ENCODE assay signal across 23 mouse cellular contexts in the genomic region with DNA sequence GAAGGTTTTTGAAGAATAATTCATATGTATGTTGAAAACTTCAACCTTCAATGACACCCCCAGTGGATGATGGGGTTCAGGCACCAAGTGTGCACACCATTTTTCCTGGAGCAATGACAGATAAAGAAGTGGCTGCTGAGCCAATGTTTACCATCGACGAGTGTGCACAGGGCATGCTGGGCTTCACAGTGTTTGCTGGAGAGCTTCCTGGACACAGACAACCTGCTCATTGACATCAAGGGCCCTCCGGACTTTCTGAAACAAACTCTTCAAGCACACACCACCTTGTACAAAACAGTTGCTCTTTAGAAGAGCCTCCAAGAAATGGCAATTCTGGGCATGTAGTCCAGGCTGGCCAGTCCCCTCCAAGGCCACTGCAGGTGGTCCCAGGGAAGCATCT. TPM values are rescaled to one million over a fixed set of nuclear protein-coding genes. Genes with fewer than 3 reads are reported as not detected.
A peak's percentile ranks its signal among the peaks of the same experiment; 100 is the strongest.
DNase-seq lines count a peak whose midpoint lies in the region; ATAC-seq and TF ChIP-seq lines count a peak whose summit lies in the region.
"Had no signal": no experiment of that assay in that cellular context is flagged by ENCODE, and none has a peak within 500 bp of the region (broad histone marks: within the 10 kb centered on the region; RNA-seq: fewer than 3 reads in every experiment).

No protein-coding gene starts in this region.

- DNase-seq in limb, embryonic 11.5 days (ENCODE audit: low spot score): peak; percentile 11
- no peak for DNase-seq in limb, embryonic 10.5 days (ENCODE audit: low spot score)
- DNase-seq in lung, postnatal 0 days (ENCODE audit: low spot score): peak; percentile 27
- no peak for DNase-seq in lung, postnatal 10 days
- peak; percentile 10 to 46 for DNase-seq in lung, postnatal 4 days
- no peak for DNase-seq in lung, postnatal 14 days
- DNase-seq: adrenal gland, adult 2 months; adrenal gland, postnatal 10 days; adrenal gland, postnatal 25 days; cerebellum, adult 11 months; cerebellum, adult 18-20 months; cerebellum, adult 8-10 months; cerebellum, adult 9-11 months; cerebellum, postnatal 14 days; cerebellum, postnatal 36 days; embryo, embryonic 11 days had no signal

- H3K4me1 ChIP-seq in limb, embryonic 11.5 days (ENCODE audit: control insufficient read depth, insufficient read depth, low read length): no peaks in the 10 kb centered on the region
- H3K4me1 ChIP-seq in limb, embryonic 10.5 days: no peaks in the 10 kb centered on the region
- no peaks in the 10 kb centered on the region for H3K4me1 ChIP-seq in lung, postnatal 0 days (ENCODE audit: insufficient read depth, low read depth, low read length)
- H3K4me1 ChIP-seq: embryonic facial prominence, embryonic 13.5 days; embryonic facial prominence, embryonic 15.5 days; forebrain, embryonic 12.5 days had no signal

- H3K27ac ChIP-seq in limb, embryonic 11.5 days (replicated peaks; ENCODE audit: low read depth, low read length): no peak overlapping the region
- no peak overlapping the region for H3K27ac ChIP-seq in limb, embryonic 10.5 days
- no peak overlapping the region; the same call in 1 of the 2 replicates for H3K27ac ChIP-seq in lung, postnatal 0 days (ENCODE audit: low read length)
- H3K27ac ChIP-seq: embryonic facial prominence, embryonic 13.5 days; embryonic facial prominence, embryonic 15.5 days; forebrain, embryonic 10.5 days; forebrain, embryonic 12.5 days had no signal

- whole genome bisulfite sequencing in limb, embryonic 11.5 days: 85% methylated on average over 3 of the region's 3 CpGs
- 89% methylated on average over 3 of the region's 3 CpGs for WGBS in limb, embryonic 10.5 days
- WGBS in lung, postnatal 0 days: 23% methylated on average over 3 of the region's 3 CpGs

- no peaks in the 10 kb centered on the region for H3K9me3 ChIP-seq in limb, embryonic 11.5 days (ENCODE audit: control insufficient read depth, low read length)
- no peaks in the 10 kb centered on the region for H3K9me3 ChIP-seq in limb, embryonic 10.5 days (replicated peaks)
- H3K9me3 ChIP-seq in lung, postnatal 0 days (ENCODE audit: low read length): no peaks in the 10 kb centered on the region
- H3K9me3 ChIP-seq: embryonic facial prominence, embryonic 13.5 days; embryonic facial prominence, embryonic 15.5 days; forebrain, embryonic 10.5 days; forebrain, embryonic 12.5 days had no signal

- H3K36me3 ChIP-seq in limb, embryonic 11.5 days (ENCODE audit: control insufficient read depth, insufficient read depth, low read length): no peaks in the 10 kb centered on the region
- no peaks in the 10 kb centered on the region for H3K36me3 ChIP-seq in limb, embryonic 10.5 days
- no peaks in the 10 kb centered on the region for H3K36me3 ChIP-seq in lung, postnatal 0 days (ENCODE audit: insufficient read depth, low read length)
- H3K36me3 ChIP-seq: embryonic facial prominence, embryonic 13.5 days; embryonic facial prominence, embryonic 15.5 days; forebrain, embryonic 10.5 days; forebrain, embryonic 12.5 days had no signal

- H3K27me3 ChIP-seq in limb, embryonic 11.5 days (ENCODE audit: control insufficient read depth, insufficient read depth, low read length): peaks cover 3% of the 10 kb centered on the region; the same call in 1 of the 2 replicates
- peaks cover 47% of the 10 kb centered on the region for H3K27me3 ChIP-seq in limb, embryonic 10.5 days (ENCODE audit: low read depth, poor library complexity, severe bottlenecking)
- no peaks in the 10 kb centered on the region for H3K27me3 ChIP-seq in lung, postnatal 0 days (replicated peaks; ENCODE audit: insufficient read depth, low read length)

- no peak overlapping the region for H3K4me2 ChIP-seq in limb, embryonic 11.5 days (ENCODE audit: low read depth, severe bottlenecking)
- no peak overlapping the region for H3K4me2 ChIP-seq in lung, postnatal 0 days (replicated peaks; ENCODE audit: low read depth, low read length)
- H3K4me2 ChIP-seq: embryonic facial prominence, embryonic 13.5 days; embryonic facial prominence, embryonic 15.5 days; forebrain, embryonic 12.5 days had no signal

- TF ChIP-seq CTCF in lung, postnatal 0 days (IDR thresholded peaks at IDR 0.05): 0 out of 2 replicates have a peak, but pooled peaks have one; percentile 2

- H3K4me3 ChIP-seq in limb, embryonic 11.5 days (ENCODE audit: low read depth, low read length): no peak overlapping the region
- H3K4me3 ChIP-seq in limb, embryonic 10.5 days: no peak overlapping the region
- no peak overlapping the region for H3K4me3 ChIP-seq in lung, postnatal 0 days (ENCODE audit: low read depth, low read length)
- H3K4me3 ChIP-seq: embryonic facial prominence, embryonic 13.5 days; embryonic facial prominence, embryonic 15.5 days; erythroblast, embryonic 14.5 days; forebrain, embryonic 10.5 days; forebrain, embryonic 12.5 days had no signal

- no peak overlapping the region for H3K9ac ChIP-seq in limb, embryonic 11.5 days (ENCODE audit: low read length)
- H3K9ac ChIP-seq in lung, postnatal 0 days (replicated peaks; ENCODE audit: low read depth): no peak overlapping the region
- H3K9ac ChIP-seq: embryonic facial prominence, embryonic 13.5 days; embryonic facial prominence, embryonic 15.5 days; forebrain, embryonic 12.5 days had no signal

- 0 out of 2 replicates have a peak, but pooled peaks have one; percentile 22 for TF ChIP-seq EP300 in lung, postnatal 0 days (IDR thresholded peaks at IDR 0.05)

- no peak for ATAC-seq in limb, embryonic 11.5 days (ENCODE audit: insufficient number of reproducible peaks, low FRiP score, low TSS enrichment, low read depth)
- ATAC-seq in lung, postnatal 0 days: peak; percentile 58
- ATAC-seq: forebrain, embryonic 14.5 days had no signal

RNA-seq across cellular contexts. Expression of gene Irx1, which starts 12.2 kb away (rescaled TPM):
- polyA plus RNA-seq in limb, embryonic 11.5 days (2014; fragmentation: Nextera tagmentation; extraction: Ambion mirVana): 0.36 and 0.45 TPM in 2 replicates
- polyA plus RNA-seq in limb, embryonic 10.5 days (2016; fragmentation: Nextera tagmentation; extraction: Ambion mirVana): not detected in 2 replicates
- 19.3 and 20.6 TPM in 2 replicates for polyA plus RNA-seq in lung, postnatal 0 days (2015; fragmentation: Nextera tagmentation; extraction: Ambion mirVana)
- polyA plus RNA-seq: C2C12; erythroblast, embryonic 14.5 days had no signal

Comparison
In these comparisons a context has a peak if more than half of its experiments do, and no peak if none do; other contexts are left out.
1. DNase-seq: peak in limb, embryonic 11.5 days (single experiment), lung, postnatal 0 days (single experiment) and lung, postnatal 4 days (2 of 2); none in limb, embryonic 10.5 days (single experiment), lung, postnatal 10 days (single experiment) and lung, postnatal 14 days (single experiment).
2. RNA of gene Irx1, which starts 12.2 kb away (polyA plus RNA-seq): 19.3 to 20.6 TPM in lung, postnatal 0 days; 0.36 to 0.45 TPM in limb, embryonic 11.5 days and not detected in limb, embryonic 10.5 days; every median in the first group is over 10 times any median in the second.